In genomic region chr19:53284268-53285208, GRCm38 (mm10) we compare ENCODE assay signal across 9 mouse cellular contexts. TPM values are rescaled to one million over a fixed set of nuclear protein-coding genes. Genes with fewer than 3 reads are reported as not detected.
DNase-seq lines count a peak whose midpoint lies in the region; ATAC-seq and TF ChIP-seq lines count a peak whose summit lies in the region.
"Had no signal": no experiment of that assay in that cellular context is flagged by ENCODE, and none has a peak within 500 bp of the region (broad histone marks: within the 10 kb centered on the region; RNA-seq: fewer than 3 reads in every experiment).

No protein-coding gene starts in this region.

- DNase-seq in gastrocnemius, adult 18-20 months (ENCODE audit: low spot score): peak; percentile 16
- no peak for DNase-seq in gastrocnemius, postnatal 36 days
- DNase-seq in adrenal gland, postnatal 36 days: peak; percentile 9 to 27
- DNase-seq in heart, adult 2 months: peak; percentile 55 to 62
- peak; percentile 59 for DNase-seq in kidney, adult 2 months
- DNase-seq in layer of hippocampus, adult 8-10 months (ENCODE audit: low spot score in 2 of 2): no peak
- DNase-seq in gastrocnemius, postnatal 25 days: no peak

- no peaks in the 10 kb centered on the region for H3K9me3 ChIP-seq in midbrain, embryonic 15.5 days

- H3K4me3 ChIP-seq in heart, adult 2 months: peak overlapping the region; percentile 9
- H3K4me3 ChIP-seq in kidney, adult 2 months (ENCODE audit: insufficient read depth, low read depth, low read length): no peak overlapping the region
- H3K4me3 ChIP-seq in midbrain, embryonic 15.5 days: no peak overlapping the region

- no peaks in the 10 kb centered on the region for H3K79me2 ChIP-seq in heart, adult 2 months (replicated peaks; ENCODE audit: control insufficient read depth, insufficient read depth, low read length)

- H3K9ac ChIP-seq in heart, adult 2 months (ENCODE audit: low read depth, low read length): no peak overlapping the region
- H3K9ac ChIP-seq in midbrain, embryonic 15.5 days: no peak overlapping the region

- intact Hi-C loops in gastrocnemius, postnatal 36 days (cut with DNase I): no loop called here
- intact Hi-C loops in heart, adult 2 months (cut with DNase I): loop anchor here (2.0 kb wide), 1 partner anchor 26 kb away; the partner anchor contains the start of gene Mxi1

- no peak for TF ChIP-seq POLR2A in heart, adult 2 months (IDR thresholded peaks at IDR 0.05; ENCODE audit: insufficient read depth, low read depth, low read length)
- TF ChIP-seq POLR2A in kidney, adult 2 months (IDR thresholded peaks at IDR 0.05; ENCODE audit: low read depth, low read length): no peak

- H3K36me3 ChIP-seq in heart, adult 2 months (ENCODE audit: control insufficient read depth, insufficient read depth, low read length): no peaks in the 10 kb centered on the region
- no peaks in the 10 kb centered on the region for H3K36me3 ChIP-seq in kidney, adult 2 months (ENCODE audit: control insufficient read depth, insufficient read depth, low read length)
- no peaks in the 10 kb centered on the region for H3K36me3 ChIP-seq in midbrain, embryonic 15.5 days (replicated peaks)

- peaks cover 4% of the 10 kb centered on the region for H3K4me1 ChIP-seq in heart, adult 2 months (ENCODE audit: control insufficient read depth, insufficient read depth, low read length)
- H3K4me1 ChIP-seq in kidney, adult 2 months (ENCODE audit: control insufficient read depth, insufficient read depth, low read length): peaks cover 2% of the 10 kb centered on the region; the same call in 1 of the 2 replicates
- H3K4me1 ChIP-seq in midbrain, embryonic 15.5 days: peaks cover 17% of the 10 kb centered on the region

- no peaks in the 10 kb centered on the region for H3K27me3 ChIP-seq in heart, adult 2 months (ENCODE audit: control insufficient read depth, insufficient read depth, low read length)
- no peaks in the 10 kb centered on the region for H3K27me3 ChIP-seq in kidney, adult 2 months (replicated peaks; ENCODE audit: control insufficient read depth, insufficient read depth, low read length)
- no peaks in the 10 kb centered on the region for H3K27me3 ChIP-seq in midbrain, embryonic 15.5 days (replicated peaks)

- H3K4me2 ChIP-seq in midbrain, embryonic 15.5 days: peak overlapping the region; percentile 10; the same call in 1 of the 2 replicates

- ATAC-seq in midbrain, embryonic 15.5 days (replicated peaks): 0 out of 2 replicates have a peak, but pooled peaks have one; percentile 62
- ATAC-seq: Patski had no signal

- WGBS in heart, adult 2 months: 23% methylated on average over 20 of the region's 20 CpGs
- 34% methylated on average over 20 of the region's 20 CpGs for WGBS in kidney, adult 2 months
- WGBS in midbrain, embryonic 15.5 days: 24% methylated on average over 20 of the region's 20 CpGs

- peak overlapping the region; percentile 63; the same call in 1 of the 2 replicates for H3K27ac ChIP-seq in heart, adult 2 months
- H3K27ac ChIP-seq in kidney, adult 2 months (ENCODE audit: insufficient read depth, low read depth, low read length): no peak overlapping the region
- H3K27ac ChIP-seq in midbrain, embryonic 15.5 days: peak overlapping the region; percentile 34

- no peak for TF ChIP-seq CTCF in heart, adult 2 months (IDR thresholded peaks at IDR 0.05)
- TF ChIP-seq CTCF in kidney, adult 2 months (conservative IDR thresholded peaks at IDR 0.05; ENCODE audit: insufficient read depth, insufficient read length, low read depth, low read length): no peak

- TF ChIP-seq EP300 in heart, adult 2 months (IDR thresholded peaks at IDR 0.05; ENCODE audit: insufficient read depth, low read depth, low read length): 0 out of 2 replicates have a peak, but pooled peaks have one; percentile 42

RNA-seq across cellular contexts. Expression of gene Mxi1, which starts 25.8 kb away (rescaled TPM):
- 10 to 100 TPM; 53.1 to 55.9 TPM for total RNA-seq in gastrocnemius, adult 18-20 months (2021)
- total RNA-seq in gastrocnemius, postnatal 36 days (2021): 10 to 100 TPM; 35.9 to 47.1 TPM
- 10 to 100 TPM; 29.7 to 39.8 TPM for total RNA-seq in adrenal gland, postnatal 36 days (2021)
- 10 to 100 TPM; 38.7 to 49.6 TPM for total RNA-seq in heart, adult 2 months (2021)
- polyA plus RNA-seq in heart, adult 2 months (2012; rRNA removed): 20.9 and 29.7 TPM in 2 replicates
- 38.9 and 41.7 TPM in 2 replicates for polyA plus RNA-seq in kidney, adult 2 months (2012; rRNA removed)
- 49.6 and 53.3 TPM in 2 replicates for polyA plus RNA-seq in midbrain, embryonic 15.5 days (2015; fragmentation: Nextera tagmentation; extraction: Ambion mirVana)
- total RNA-seq in layer of hippocampus, adult 8-10 months (2022): 10 to 100 TPM; 57.8 to 73.4 (median 65.8) TPM
- 10 to 100 TPM; 37.8 to 39.1 TPM for total RNA-seq in gastrocnemius, postnatal 25 days (2021)

Comparison
In these comparisons a context has a peak if more than half of its experiments do, and no peak if none do; other contexts are left out.
1. DNase-seq: peak in gastrocnemius, adult 18-20 months (single experiment), adrenal gland, postnatal 36 days (2 of 2), heart, adult 2 months (2 of 2) and kidney, adult 2 months (single experiment); none in gastrocnemius, postnatal 36 days (0 of 2), layer of hippocampus, adult 8-10 months (0 of 2) and gastrocnemius, postnatal 25 days (single experiment).